Mouse (Mus musculus) cerebellum, adult 9-11 months (tissue): ENCODE measurements at regions not wholly inside any gene's neighbourhood (a gene's known extent, or its start where the extent isn't known, plus 50 kb on each side); places are given as distances from the start of the nearest gene placed in this dataset.

ENCODE experiments used
- DNase-seq: peaks from one replicate; pipeline ENCODE4 v3.0.0; 2022

GRCm38 (mm10) chr11:63290618-63291017, 161.8 kb downstream of the Pmp22 start:
- no peak for DNase-seq

GRCm38 (mm10) chr11:63293485-63293884, 164.7 kb downstream of the Pmp22 start:
- DNase-seq: no peak

GRCm38 (mm10) chr11:63294476-63294875, 165.7 kb downstream of the Pmp22 start:
- no peak for DNase-seq

- DNase-seq: no peak
These were observed 167.7 kb downstream of the Pmp22 start for GRCm38 (mm10) chr11:63296476-63296875.

- no peak for DNase-seq
These were observed 171.2 kb downstream of the Pmp22 start for GRCm38 (mm10) chr11:63299712-63300581.

GRCm38 (mm10) chr11:63325166-63325565, 196.4 kb downstream of the Pmp22 start:
- DNase-seq: no peak

GRCm38 (mm10) chr11:63326864-63327263, 198.1 kb downstream of the Pmp22 start:
- no peak for DNase-seq

GRCm38 (mm10) chr11:63337503-63337902, 208.7 kb downstream of the Pmp22 start:
- no peak for DNase-seq

GRCm38 (mm10) chr11:63338277-63338676, 209.5 kb downstream of the Pmp22 start:
- no peak for DNase-seq

GRCm38 (mm10) chr11:63345653-63346052, 216.9 kb downstream of the Pmp22 start:
- no peak for DNase-seq

GRCm38 (mm10) chr11:63350123-63350696, 221.4 kb downstream of the Pmp22 start:
- no peak for DNase-seq

GRCm38 (mm10) chr11:63351999-63352398, 223.2 kb downstream of the Pmp22 start:
- no peak for DNase-seq

GRCm38 (mm10) chr11:63352990-63353389, 224.2 kb downstream of the Pmp22 start:
- DNase-seq: no peak

- DNase-seq: no peak
These were observed 224.9 kb downstream of the Pmp22 start for GRCm38 (mm10) chr11:63353671-63354070.

GRCm38 (mm10) chr11:63357772-63358344, 229.1 kb downstream of the Pmp22 start:
- no peak for DNase-seq

- no peak for DNase-seq
These were observed 239.0 kb downstream of the Pmp22 start for GRCm38 (mm10) chr11:63367756-63368265.

GRCm38 (mm10) chr11:63369475-63369874, 240.7 kb downstream of the Pmp22 start:
- no peak for DNase-seq

GRCm38 (mm10) chr11:63376311-63376710, 247.5 kb downstream of the Pmp22 start:
- no peak for DNase-seq

- no peak for DNase-seq
These were observed 248.2 kb downstream of the Pmp22 start for GRCm38 (mm10) chr11:63376991-63377390.

- DNase-seq: no peak
These were observed 259.5 kb downstream of the Pmp22 start for GRCm38 (mm10) chr11:63388247-63388646.

GRCm38 (mm10) chr11:63391478-63391877, 262.7 kb downstream of the Pmp22 start:
- DNase-seq: no peak

- DNase-seq: no peak
These were observed 263.6 kb downstream of the Pmp22 start for GRCm38 (mm10) chr11:63392378-63392777.

- no peak for DNase-seq
These were observed 265.4 kb downstream of the Pmp22 start for GRCm38 (mm10) chr11:63394201-63394600.

- no peak for DNase-seq
These were observed 267.6 kb downstream of the Pmp22 start for GRCm38 (mm10) chr11:63396386-63396785.
